Mouse (Mus musculus): ENCODE measurements around the gene Cmtm4.

DNA sequence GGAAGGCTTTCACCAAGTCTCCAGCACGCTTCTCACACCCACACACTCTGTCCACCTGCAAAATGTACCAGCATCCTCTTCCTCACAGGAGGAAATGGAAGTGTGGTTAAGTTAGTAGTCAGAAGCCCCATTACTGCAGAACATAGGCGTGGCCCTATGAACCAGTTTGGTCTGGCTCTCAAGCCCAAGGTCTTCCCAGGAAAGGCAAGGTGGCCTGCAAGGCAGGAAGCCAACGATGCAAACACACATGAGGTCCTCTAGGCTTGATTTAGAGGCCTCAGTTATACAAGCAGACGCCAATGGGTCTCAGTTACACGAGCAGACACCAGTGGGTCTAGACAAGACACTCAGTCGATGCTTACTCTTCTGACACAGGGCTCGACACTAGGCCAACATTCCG lies 43.9 kb upstream of the Cmtm4 start:
- no peak for TF ChIP-seq CTCF (IDR thresholded peaks at IDR 0.05; ENCODE audit: low read depth)
- TF ChIP-seq EP300 (IDR thresholded peaks at IDR 0.05; ENCODE audit: low read depth) = no peak

Measured in liver, embryonic 14.5 days (tissue).